Mouse (Mus musculus) forebrain, embryonic 16.5 days (tissue): ENCODE measurements around the gene Hcrtr1. TPM values are rescaled to one million over a fixed set of nuclear protein-coding genes. Genes with fewer than 3 reads are reported as not detected.

Source experiments
- ATAC-seq: fragments of 200-750 bp; cut with Nextera tagmentation; 2 replicates; pipeline ENCODE4 v1.8.0; 2017; ENCODE audit warnings: mild to moderate bottlenecking, moderate library complexity
- H3K27ac ChIP-seq: fragments of 300-500 bp; sonication (generic); 2 replicates; pipeline ENCODE4 v1.5.1; 2014; ENCODE audit warnings: low read length, control low read depth
- H3K27me3 ChIP-seq: fragments of 300-500 bp; sonication (generic); replicated peaks from 2 replicates; pipeline ENCODE4 v1.6.1; 2014; ENCODE audit warnings: low read length; ENCODE audit not compliant: control insufficient read depth, insufficient read depth
- H3K36me3 ChIP-seq: fragments of 300-500 bp; sonication (generic); 2 replicates; pipeline ENCODE4 v1.6.1; 2014; ENCODE audit not compliant: control insufficient read depth, insufficient read depth
- H3K4me1 ChIP-seq: fragments of 300-500 bp; sonication (generic); replicated peaks from 2 replicates; pipeline ENCODE4 v1.6.1; 2014; ENCODE audit warnings: low read length; ENCODE audit not compliant: control insufficient read depth, insufficient read depth
- H3K4me2 ChIP-seq: fragments of 300-500 bp; sonication (generic); 2 replicates; pipeline ENCODE4 v1.6.1; 2014; ENCODE audit warnings: mild to moderate bottlenecking, low read length, control low read depth
- H3K4me3 ChIP-seq: fragments of 300-500 bp; sonication (generic); replicated peaks from 2 replicates; pipeline ENCODE4 v1.5.1; 2014; ENCODE audit warnings: mild to moderate bottlenecking, low read length, control low read depth
- H3K9ac ChIP-seq: fragments of 300-500 bp; sonication (generic); replicated peaks from 2 replicates; pipeline ENCODE4 v1.6.1; 2014; ENCODE audit warnings: low read depth, low read length, control low read depth
- H3K9me3 ChIP-seq: fragments of 300-500 bp; sonication (generic); 2 replicates; pipeline ENCODE4 v1.6.1; 2016; ENCODE audit warnings: low read length; ENCODE audit not compliant: control insufficient read depth
- WGBS: fragments of 180-500 bp; shearing (Covaris S2); extraction: QIAGEN DNeasy Blood & Tissue Kit; methylation state at CpG from one replicate; pipeline ENCODE4 v1.1.7; 2014; 5-methylcytosine and 5-hydroxymethylcytosine counted together
- polyA plus RNA-seq: library from polyadenylated mRNA; unstranded; fragments of >200 nt; fragmentation: Nextera tagmentation; extraction: Ambion mirVana; gene quantifications from 2 replicates; pipeline ENCODE4 v1.2.1, GENCODE M21; 2015

Gene Hcrtr1
- polyA plus RNA-seq, 1 experiment from 2014 or later, result 0.81 TPM

- no peaks in the 10 kb centered on the region for H3K36me3 ChIP-seq
- H3K9ac ChIP-seq, result no peak overlapping the region
- no peaks in the 10 kb centered on the region; the same call in 1 of the 2 replicates for H3K4me1 ChIP-seq
- ATAC-seq, result no peak
- no peaks in the 10 kb centered on the region for H3K9me3 ChIP-seq
- H3K27me3 ChIP-seq, result 0 out of 2 replicates have a peak, but pooled peaks cover 2% of the 10 kb centered on the region
- no peak overlapping the region for H3K4me2 ChIP-seq
- H3K4me3 ChIP-seq, result no peak overlapping the region
- H3K27ac ChIP-seq, result no peak overlapping the region
- WGBS, result 41% methylated on average over 3 of the region's 3 CpGs
Measured at GRCm38 (mm10) chr4:130095137-130095536, 44.0 kb downstream of the Hcrtr1 start.

GRCm38 (mm10) chr4:130087293-130087692, 51.9 kb downstream of the Hcrtr1 start:
- no peak overlapping the region for H3K27ac ChIP-seq
- WGBS, result 12% methylated on average over 7 of the region's 7 CpGs
- H3K4me3 ChIP-seq, result no peak overlapping the region
- peaks cover 4% of the 10 kb centered on the region for H3K4me1 ChIP-seq
- H3K27me3 ChIP-seq, result no peaks in the 10 kb centered on the region
- no peaks in the 10 kb centered on the region for H3K36me3 ChIP-seq
- no peak overlapping the region for H3K4me2 ChIP-seq
- H3K9me3 ChIP-seq, result no peaks in the 10 kb centered on the region
- H3K9ac ChIP-seq, result no peak overlapping the region
- ATAC-seq, result peak; percentile 74

DNA sequence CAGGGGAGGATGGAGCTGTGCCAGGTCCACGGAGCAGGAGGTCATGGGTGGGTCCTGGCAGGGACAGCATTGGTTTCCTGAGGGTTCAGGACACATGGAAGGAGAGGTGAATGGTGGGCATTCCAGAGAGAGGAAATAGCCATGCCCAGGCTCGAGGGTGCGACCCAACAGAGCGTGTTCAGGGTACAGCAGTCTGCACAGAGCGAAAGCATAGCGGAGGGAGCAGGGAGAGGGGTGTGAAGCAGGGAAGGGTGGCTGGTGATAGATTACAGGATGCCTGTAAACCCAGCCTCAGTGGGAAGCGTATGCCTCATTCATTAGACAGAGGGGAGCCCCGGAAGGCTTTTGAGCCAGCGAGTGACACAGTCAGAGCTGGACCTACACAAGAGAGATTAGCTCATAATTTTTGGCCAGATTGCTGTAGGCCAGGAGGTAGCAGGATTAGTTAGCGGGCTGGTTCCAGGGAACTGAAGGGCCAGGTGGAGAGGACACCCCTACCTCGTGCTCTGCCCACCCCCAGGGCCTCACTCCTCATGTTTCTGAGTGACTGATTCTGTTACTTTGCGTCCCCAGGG, 53.8 kb downstream of the Hcrtr1 start:
- Histone ChIP-seq H3K4me2 (no peak overlapping the region), H3K9me3 (no peaks in the 10 kb centered on the region), H3K9ac (no peak overlapping the region), H3K36me3 (no peaks in the 10 kb centered on the region), H3K4me3 (no peak overlapping the region), H3K27ac (no peak overlapping the region), H3K27me3 (no peaks in the 10 kb centered on the region), H3K4me1 (peaks cover 16% of the 10 kb centered on the region)
- no peak for ATAC-seq
- WGBS, result 69% methylated on average over 12 of the region's 12 CpGs

DNA sequence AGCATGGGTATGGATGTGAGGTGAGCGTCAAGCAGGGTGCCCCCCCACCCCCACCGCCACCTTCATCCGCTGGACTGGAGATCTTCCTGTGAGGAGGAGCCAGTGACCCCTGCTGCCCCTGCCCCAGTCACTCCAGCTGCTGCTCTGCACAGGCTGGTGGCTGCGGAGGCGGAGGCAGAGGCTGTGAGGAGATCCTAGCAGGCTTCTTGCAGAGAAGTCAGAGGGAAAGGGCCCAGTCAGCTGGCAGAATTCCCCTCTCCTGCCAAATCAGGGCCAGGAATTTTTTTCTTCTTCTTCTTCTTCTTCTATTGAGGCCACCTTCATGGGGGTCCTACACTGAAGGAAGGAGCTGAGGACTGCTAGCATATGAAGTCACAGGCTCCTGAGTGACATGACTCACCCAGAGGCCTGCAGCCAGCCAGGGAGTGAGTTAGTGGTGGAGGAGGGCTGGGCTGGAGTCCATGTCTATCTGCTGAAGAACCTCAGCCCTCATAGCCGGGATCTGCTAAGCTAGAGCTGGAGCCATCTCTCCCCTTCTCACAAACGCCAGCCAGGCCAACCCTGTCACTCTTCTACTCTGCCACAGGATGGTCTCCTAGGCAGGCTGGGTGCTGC, 54.7 kb downstream of the Hcrtr1 start:
- no peak overlapping the region for H3K4me3 ChIP-seq
- no peak overlapping the region for H3K9ac ChIP-seq
- no peaks in the 10 kb centered on the region for H3K9me3 ChIP-seq
- peaks cover 21% of the 10 kb centered on the region for H3K4me1 ChIP-seq
- H3K36me3 ChIP-seq, result no peaks in the 10 kb centered on the region
- H3K27ac ChIP-seq, result no peak overlapping the region
- H3K4me2 ChIP-seq, result no peak overlapping the region
- WGBS, result 53% methylated on average over 7 of the region's 7 CpGs
- ATAC-seq, result no peak
- no peaks in the 10 kb centered on the region for H3K27me3 ChIP-seq

GRCm38 (mm10) chr4:130082211-130082610, 56.9 kb downstream of the Hcrtr1 start:
- Histone ChIP-seq H3K9me3 (no peaks in the 10 kb centered on the region), H3K4me1 (peaks cover 38% of the 10 kb centered on the region), H3K27ac (no peak overlapping the region; the same call in 1 of the 2 replicates), H3K4me3 (no peak overlapping the region), H3K36me3 (no peaks in the 10 kb centered on the region), H3K4me2 (no peak overlapping the region), H3K9ac (no peak overlapping the region), H3K27me3 (no peaks in the 10 kb centered on the region)
- ATAC-seq, result no peak
- WGBS, result 37% methylated on average over 9 of the region's 9 CpGs

DNA sequence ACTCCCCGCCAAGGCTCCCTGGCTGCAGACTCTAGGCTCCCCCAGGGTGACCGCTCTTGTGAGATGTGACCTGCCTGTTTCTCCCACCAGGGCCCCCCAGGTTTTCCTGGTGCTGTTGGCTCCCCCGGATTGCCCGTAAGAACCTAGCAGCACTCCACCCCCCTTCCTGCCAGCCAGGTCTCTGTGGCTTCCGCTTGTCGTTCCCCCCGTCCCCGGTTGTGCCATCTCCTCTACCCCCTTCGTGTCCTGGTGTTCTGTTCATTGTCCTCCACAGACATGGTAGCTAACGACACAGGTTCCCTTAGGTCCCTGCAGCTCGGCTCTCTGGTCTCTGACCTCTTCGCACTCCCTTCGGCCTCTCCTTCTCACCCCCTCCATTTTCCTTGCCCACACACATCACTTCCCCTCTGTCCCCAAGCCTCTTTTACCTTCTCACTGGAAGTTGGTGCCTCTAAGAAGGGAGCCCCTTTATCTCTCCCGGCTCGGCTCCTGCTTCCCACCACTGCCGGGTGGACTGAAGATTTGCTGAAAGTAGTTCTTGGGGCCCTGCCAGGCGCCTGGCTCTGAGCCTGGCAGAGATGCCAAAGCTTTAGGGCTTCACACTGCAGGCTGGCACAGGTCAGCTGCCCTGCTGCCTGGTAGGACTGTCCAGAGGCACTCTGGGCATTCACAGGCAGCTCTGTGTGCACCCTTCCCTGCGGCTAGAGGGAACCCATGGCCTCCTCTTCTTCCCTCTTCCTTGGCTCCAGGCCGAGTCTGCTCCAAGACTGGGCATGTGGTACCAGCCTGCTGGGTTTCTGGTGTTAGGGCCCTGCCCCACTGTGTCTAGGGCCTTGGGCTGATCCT, 57.6 kb downstream of the Hcrtr1 start:
- Histone ChIP-seq H3K27ac (peak overlapping the region; percentile 15; the same call in 1 of the 2 replicates), H3K4me2 (peak overlapping the region; percentile 10; the same call in 1 of the 2 replicates), H3K9ac (no peak overlapping the region; the same call in 1 of the 2 replicates), H3K27me3 (no peaks in the 10 kb centered on the region), H3K36me3 (no peaks in the 10 kb centered on the region), H3K4me1 (peaks cover 44% of the 10 kb centered on the region), H3K9me3 (no peaks in the 10 kb centered on the region), H3K4me3 (no peak overlapping the region)
- peak; percentile 81 for ATAC-seq
- WGBS, result 54% methylated on average over 19 of the region's 19 CpGs

Other genes starting within 250 kb of the Hcrtr1 start
- gene Spocd1, start 210.1 kb downstream of the Hcrtr1 start, polyA plus RNA-seq, result not detected in 2 replicates
- 9.6 and 12.2 TPM in 2 replicates for gene Adgrb2, start 154.5 kb downstream of the Hcrtr1 start, polyA plus RNA-seq
- gene Col16a1, start 91.5 kb downstream of the Hcrtr1 start, polyA plus RNA-seq, result 7.4 and 8.7 TPM in 2 replicates
- gene Pef1, start 36.8 kb downstream of the Hcrtr1 start, polyA plus RNA-seq, result 63.0 and 63.1 TPM in 2 replicates
- gene Tinagl1, start 35.8 kb upstream of the Hcrtr1 start, polyA plus RNA-seq, result 4.7 TPM in 2 replicates
- 0.09 and 0.20 TPM in 2 replicates for gene Gm853, start 83.0 kb upstream of the Hcrtr1 start, polyA plus RNA-seq
- 80.2 and 80.9 TPM in 2 replicates for gene Serinc2, start 139.8 kb upstream of the Hcrtr1 start, polyA plus RNA-seq
- 106 and 143 TPM in 2 replicates for gene Fabp3, start 169.2 kb upstream of the Hcrtr1 start, polyA plus RNA-seq
- 0.92 and 1.3 TPM in 2 replicates for gene Gm10570, start 169.3 kb upstream of the Hcrtr1 start, polyA plus RNA-seq
- gene Zcchc17, start 220.6 kb upstream of the Hcrtr1 start, polyA plus RNA-seq, result 76.1 and 81.9 TPM in 2 replicates
- gene Snrnp40, start 220.8 kb upstream of the Hcrtr1 start, polyA plus RNA-seq, result 125 and 126 TPM in 2 replicates